Mouse (Mus musculus) gastrocnemius, adult 18-20 months (tissue): ENCODE measurements at regions not wholly inside any gene's neighbourhood (a gene's known extent, or its start where the extent isn't known, plus 50 kb on each side); places are given as distances from the start of the nearest gene placed in this dataset.

Source experiments
- DNase-seq: peaks from one replicate; pipeline ENCODE4 v3.0.0; 2021; ENCODE audit warnings: low spot score

GRCm38 (mm10) chr14:76681581-76682377 is 125.1 kb upstream of the Serp2 start:
- peak; percentile 62 for DNase-seq

DNA sequence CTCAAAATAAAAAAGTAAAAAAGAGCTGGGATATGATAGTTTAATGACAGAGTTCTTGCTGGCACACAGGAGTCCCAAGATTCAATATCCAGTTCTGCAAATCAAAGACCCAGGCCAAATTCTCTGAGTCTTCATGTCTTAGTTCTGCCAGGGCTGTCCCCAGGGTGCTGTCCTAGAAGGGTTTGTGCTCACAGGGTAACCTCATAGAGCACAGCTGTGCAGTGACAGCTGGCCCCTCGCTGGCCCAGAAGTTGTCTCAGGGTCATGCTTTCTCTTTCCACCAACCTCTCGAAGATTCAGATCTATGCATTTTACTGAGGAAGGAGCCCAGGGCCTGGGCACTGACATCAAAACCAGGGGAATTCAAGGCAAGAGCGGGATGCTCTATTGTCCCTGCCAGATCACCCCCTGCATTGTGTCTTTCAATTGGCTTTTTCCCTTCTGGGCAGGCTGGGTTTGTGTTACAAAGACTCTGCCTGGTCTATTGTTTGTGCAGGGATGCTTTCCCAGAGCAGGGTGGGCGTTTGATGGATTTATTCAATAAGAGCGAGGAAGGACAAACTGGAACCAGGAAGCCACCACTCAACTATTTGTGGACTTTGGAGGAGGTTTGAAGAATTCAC is 121.9 kb upstream of the Serp2 start:
- DNase-seq, result peak; percentile 56

GRCm38 (mm10) chr14:76674949-76675348 is 118.3 kb upstream of the Serp2 start:
- DNase-seq, result no peak

DNA sequence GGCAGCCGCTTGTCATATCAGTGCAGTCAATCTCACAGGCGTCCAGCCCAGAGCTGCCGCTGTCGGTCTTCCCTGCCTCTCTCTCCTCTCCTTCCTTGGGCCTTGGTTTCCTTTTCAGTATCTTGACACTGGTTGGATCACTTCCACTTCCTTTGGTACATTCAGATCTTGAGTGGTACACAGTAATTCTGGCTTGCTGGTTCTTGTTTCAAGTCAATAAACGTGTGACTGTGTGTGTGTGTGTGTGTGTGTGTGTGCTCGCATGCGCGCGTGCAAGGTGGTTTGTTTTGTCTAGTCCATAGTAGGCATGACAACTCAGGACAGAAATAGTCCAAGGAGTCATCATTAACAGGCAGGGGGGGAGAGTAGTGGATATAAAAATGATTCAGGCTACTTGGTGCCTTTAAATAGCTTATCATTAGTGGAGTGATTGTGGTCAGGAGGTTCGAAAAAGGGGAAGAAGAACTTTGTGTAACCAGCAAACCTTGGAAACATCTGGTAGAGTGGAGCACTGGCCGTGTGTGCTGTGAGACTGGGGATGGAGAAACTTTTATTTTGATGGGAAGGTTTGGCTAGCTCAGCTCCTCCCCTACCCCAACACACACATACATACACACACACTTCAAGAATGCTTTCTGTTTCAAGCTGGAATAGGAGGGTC is 117.1 kb upstream of the Serp2 start:
- DNase-seq, result peak; percentile 55

GRCm38 (mm10) chr14:76672899-76673298 is 116.2 kb upstream of the Serp2 start:
- DNase-seq, result no peak

DNA sequence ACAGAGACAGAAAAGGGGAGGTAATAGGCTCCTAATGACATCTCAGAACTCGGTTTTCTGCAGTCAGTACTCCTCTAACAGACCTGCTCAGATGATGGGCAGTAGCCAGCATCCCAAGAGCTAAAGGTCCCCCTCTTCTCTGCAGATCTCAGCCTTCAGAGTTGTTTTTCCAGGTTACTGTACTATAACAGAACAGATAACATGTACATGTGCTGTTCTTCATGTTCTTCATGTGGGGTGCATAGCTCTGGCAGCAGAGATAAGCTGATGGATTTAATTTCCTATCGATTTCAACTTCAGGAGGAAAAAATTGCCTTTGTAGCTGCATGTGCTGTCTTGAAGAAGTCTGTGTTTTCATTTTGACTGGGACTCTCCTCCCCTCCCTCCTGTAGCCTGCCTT is 115.8 kb upstream of the Serp2 start:
- DNase-seq, result no peak

DNA sequence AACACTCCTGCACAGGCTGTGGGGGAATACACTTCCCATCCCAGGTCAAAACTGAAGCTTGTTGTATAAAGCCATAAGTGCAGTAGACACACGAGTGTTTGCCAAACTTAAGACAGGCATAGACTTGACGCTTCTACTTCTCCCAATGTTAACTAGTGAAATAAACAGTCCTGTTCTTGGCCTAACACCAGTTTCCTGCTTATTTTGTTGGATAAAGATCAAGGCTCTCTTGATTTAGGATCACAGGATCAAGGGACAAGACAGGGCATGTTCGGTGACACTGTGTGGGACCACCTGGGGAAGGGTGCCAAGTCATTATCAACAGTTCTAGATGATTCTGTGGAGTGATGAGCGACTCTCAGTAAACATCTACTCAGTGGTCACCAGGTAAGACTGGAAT is 114.3 kb upstream of the Serp2 start:
- DNase-seq, result no peak

DNA sequence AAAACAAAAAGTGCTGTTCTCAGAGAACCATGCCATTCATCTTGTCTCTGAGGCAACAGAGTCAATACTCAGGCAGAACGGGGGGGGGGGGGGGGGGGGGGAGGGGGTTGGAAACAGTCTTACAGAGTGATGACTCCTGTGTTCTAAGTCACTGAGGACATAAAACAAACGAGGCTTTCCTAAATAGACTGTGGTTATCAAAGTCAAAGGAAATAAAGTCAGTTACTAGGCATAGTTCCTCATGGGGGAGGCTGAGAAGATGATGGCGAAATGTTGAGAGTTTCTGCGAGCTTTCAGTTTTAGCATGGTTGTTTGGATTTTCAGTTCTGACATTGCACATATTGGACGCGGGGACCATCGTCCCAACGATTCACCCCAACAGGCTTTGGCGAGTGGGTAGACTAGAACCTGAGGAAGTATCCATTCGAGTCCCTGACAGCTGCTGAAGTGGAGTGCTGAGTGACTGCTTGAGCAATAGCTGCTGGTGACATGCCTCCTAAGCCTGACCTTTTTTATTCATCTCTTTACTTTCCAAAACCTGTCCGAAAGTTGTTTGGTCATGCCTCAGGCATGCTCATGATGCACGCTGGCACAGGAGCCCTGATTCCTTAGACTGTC is 109.2 kb upstream of the Serp2 start:
- no peak for DNase-seq

DNA sequence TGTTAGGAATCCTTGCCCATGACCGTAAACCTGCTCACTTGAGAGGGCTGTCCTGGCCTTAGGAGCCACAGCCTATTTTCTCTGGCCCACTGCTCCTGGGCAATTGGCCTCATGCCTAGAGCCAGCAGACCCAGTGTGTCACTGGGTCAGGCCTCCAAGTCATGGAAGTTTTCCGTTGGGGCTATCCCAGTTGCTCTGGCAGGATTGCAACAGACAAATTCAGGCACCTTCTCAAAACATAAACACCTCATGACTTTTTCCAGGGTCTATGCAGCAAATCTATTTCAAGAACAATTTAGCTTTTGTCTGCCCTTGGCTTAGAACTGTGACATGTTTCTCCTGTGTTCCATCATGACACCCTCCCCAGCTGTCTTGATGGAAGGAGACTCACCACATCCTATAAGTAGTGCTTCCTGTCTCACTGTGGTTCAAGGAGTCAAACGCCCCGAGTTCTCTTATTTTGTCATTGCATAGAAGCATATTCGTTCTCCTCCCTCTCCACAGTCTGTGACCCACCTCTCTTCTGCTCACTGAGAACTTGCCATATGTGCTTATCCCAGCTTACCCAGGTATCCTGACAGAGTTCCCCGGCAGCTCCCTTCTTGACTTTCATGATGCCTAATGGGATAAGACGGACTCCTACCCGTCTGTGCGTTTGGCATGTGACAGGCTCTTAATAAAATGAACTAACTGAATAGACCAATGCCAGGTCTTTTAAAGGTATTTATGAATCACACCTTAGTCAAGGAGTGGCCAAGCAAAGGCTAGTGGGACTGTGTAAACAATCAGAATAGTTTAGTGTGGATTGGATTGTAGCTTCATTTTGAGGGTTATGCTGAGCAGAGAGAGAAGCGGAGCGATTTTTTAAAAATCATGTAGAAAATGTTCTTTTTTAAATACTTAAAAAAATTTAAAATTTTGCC is 108.2 kb upstream of the Serp2 start:
- no peak for DNase-seq

DNA sequence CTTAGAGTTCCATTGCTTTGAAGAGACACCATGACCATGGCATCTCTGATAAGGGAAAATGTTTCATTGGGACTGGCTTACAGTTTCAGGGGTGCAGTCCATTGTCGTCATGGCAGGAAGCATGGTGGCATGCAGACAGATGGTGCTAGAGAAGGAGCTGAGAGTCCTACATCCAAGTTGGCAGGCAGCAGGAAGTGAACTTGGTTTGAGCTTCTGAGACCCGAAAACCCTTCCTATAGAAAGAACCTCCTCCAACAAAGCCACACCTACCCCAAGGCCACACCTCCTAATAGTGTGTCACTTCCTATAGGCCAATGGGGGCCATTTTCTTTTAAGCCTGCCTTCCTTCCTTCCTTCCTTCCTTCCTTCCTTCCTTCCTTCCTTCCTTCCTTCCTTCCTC is 107.1 kb upstream of the Serp2 start:
- no peak for DNase-seq

DNA sequence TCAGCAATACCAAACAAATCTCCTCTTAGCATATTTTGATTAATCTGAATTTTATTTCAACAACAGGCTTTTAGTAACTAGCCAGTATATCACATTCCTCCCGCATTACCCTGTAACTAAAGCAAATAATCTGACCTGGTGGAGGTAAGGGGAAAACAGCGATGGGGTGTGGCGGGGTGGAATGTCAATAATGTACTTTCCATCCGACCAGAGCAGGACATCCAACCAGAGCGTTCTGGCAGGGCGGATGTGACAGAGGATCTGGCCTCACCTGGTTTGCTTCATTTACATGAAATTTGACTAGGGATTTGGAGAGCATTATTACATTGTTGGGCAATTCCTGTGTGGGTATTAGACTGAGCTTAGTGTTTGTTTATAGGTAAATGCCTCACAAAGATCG is 106.2 kb upstream of the Serp2 start:
- no peak for DNase-seq

- no peak for DNase-seq
Measured at GRCm38 (mm10) chr14:76660906-76661305, 104.2 kb upstream of the Serp2 start.

DNA sequence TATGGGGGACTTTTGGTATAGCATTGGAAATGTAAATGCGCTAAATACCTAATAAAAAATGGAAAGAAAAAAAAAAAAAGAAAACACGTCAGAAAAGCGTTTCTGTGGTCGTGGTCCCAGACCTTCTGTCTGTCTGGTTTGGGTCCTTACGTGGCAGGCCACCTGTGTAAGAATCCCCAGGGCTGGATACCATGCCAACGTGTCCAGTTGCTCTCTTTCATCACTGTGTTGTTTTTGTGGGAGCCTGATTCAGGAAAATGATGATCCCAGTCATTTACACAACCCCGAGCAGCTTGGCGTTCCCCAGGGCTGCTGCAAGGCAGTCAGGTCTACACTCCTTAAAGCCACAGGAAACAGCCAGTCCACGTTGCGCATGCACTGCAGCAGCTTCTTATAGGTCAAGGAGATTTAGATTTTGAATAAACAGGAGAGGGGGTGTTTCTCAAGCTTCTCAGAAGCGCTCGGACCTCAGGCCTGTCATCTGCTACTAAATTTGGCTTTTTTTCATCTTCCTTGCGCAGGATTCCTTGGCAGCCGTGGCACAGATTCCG is 102.3 kb upstream of the Serp2 start:
- no peak for DNase-seq

DNA sequence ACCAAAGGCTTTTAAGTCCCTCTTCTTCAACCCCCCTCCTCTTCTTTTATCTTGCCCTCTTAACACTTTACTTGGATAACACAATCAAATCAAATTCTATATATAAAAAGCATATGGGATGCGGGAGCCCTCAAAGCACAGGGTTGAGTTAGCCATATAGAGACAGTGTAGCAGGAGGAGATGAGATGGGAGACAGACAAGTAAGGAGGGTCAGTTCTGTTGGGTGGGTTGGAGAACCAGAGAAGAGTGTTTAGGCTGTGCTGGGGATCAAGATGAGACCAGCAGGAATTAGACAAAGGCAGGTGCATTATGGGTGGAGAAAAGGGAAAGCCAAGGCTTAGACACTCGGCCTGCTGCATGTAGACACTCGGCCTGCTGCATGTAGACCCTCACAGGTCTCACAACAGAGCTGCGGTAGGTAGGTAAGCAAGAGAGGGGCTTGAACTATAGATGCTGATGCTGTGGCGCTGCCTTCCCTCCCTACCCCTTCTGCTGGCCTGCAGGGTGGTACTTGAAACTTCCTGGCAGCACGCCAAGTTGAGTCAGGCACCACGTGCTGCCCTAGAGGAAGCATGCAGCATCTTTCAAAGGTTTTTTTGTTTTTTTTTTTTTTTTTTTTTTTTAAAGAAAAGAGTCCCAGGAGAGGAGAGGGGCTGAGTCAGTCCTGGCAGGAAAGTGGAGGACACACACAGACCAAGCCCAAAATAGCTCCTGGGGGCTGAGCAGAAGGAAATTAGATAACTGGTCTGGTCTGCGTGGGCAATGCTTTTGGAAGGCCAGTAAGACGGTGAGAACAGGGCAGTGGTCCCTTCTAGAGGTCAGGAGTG is 101.3 kb upstream of the Serp2 start:
- DNase-seq, result peak; percentile 26

DNA sequence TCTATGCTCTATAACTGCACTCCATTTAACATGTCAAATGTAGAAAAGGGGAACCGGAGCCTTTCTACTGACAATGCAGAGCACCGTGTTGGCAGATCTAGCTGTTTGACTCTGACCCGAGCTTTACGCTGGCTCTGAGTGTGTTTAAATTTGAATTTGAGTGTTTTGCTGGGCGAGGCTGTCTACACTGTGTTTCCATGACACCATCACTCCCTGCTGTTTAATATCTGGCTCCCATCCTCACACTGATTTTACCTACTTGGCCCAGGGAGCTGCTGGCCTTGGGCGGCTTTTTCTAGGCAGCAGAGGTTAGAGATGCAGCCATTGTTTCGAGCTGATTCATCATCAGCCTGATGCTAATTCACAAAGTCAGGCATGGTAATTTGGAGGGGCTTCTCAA is 100.7 kb upstream of the Serp2 start:
- DNase-seq, result peak; percentile 19

- no peak for DNase-seq
Measured at GRCm38 (mm10) chr14:76652356-76653126, 95.9 kb upstream of the Serp2 start.

- no peak for DNase-seq
Measured at GRCm38 (mm10) chr14:76651096-76651495, 94.4 kb upstream of the Serp2 start.

- DNase-seq, result no peak
Measured at GRCm38 (mm10) chr14:76649927-76650326, 93.2 kb upstream of the Serp2 start.

- no peak for DNase-seq
Measured at GRCm38 (mm10) chr14:76644716-76645115, 88.0 kb upstream of the Serp2 start.
